Mouse (Mus musculus): ENCODE results near the gene Med12.

GRCm38 (mm10) chrX:101319775-101320174 lies 45.9 kb downstream of the Med12 start:
- TF ChIP-seq POLR2A (IDR thresholded peaks at IDR 0.05; ENCODE audit: control insufficient read depth, extremely low read depth, insufficient read depth, low read length, poor library complexity) (no peak), CTCF (IDR thresholded peaks at IDR 0.05; ENCODE audit: borderline replicate concordance, control insufficient read depth, extremely low read depth, insufficient read depth, low read length, poor library complexity) (no peak)

Data from thymus, adult 2 months (tissue).